Mouse (Mus musculus) spleen, adult 12 weeks (tissue): Measurements from ENCODE around the gene Fgf22.

Experiments
- DNase-seq: peaks from one replicate; pipeline ENCODE4 v3.0.0; 2022; ENCODE audit warnings: low spot score

Fgf22 gene

DNA sequence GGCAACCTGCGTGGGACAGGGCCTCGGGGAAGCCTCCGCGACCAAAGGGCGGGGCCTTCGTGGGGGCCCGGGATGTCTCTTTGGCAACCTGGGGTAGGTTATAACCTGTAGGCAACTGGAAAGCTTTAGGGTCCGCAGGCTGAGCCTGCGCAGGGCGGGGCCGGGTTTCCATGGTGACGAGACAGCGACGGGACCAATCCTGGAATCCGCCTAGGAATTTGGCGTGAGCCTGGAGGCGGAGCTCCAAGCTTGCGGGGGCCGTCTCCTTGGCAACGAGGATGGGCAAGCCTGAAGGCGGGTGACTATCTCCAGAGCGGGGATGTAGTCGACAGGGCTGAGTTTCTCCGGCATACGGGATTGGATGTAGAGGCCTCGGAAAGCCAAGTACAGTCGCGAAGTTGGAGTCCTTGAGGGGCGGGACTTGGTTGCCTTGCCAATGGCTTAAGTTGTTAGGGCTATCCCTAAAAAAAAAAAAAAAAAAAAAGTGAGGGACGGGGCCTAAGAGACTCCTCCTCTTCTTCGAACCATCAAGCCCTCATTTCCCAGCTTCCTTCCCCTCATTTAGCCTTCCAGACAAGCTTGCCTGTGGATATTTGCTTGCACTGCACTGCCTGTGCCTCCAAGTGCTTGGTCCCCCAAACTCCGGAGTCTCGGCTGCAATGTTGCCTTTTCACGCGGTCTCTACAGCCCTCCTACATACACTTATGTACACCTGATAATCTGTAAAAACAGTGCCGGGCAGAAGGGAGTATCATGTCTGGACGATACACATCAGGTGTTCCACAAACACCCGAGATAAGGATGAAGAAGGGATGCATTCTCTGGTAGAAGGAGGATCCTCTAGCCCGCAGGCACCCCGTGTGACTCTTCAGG, 12.7 kb downstream of the Fgf22 start:
- DNase-seq = no peak

GRCm38 (mm10) chr10:79768400-79768799, 13.5 kb downstream of the Fgf22 start:
- DNase-seq = peak; percentile 63

- no peak for DNase-seq
Measured at GRCm38 (mm10) chr10:79769329-79769728, 14.5 kb downstream of the Fgf22 start.

DNA sequence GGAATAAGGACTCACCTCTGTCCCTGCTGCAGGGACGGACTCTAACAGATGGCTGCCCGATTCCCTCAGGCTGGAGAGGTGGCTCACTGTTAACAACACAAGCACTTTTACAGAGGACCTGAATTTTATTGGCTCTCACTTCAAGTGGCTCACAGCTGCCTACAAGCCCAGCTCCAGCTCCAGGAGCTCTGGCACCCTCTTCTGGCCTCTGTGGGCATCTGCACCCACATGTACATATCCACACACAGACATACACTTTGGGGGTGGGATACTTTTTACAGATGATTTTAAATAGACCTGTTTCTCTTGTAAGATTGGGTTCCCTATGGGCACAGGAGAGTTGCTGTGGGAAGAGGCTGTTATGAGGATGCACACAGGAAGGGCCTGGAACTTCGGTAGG, 17.4 kb downstream of the Fgf22 start:
- no peak for DNase-seq

DNA sequence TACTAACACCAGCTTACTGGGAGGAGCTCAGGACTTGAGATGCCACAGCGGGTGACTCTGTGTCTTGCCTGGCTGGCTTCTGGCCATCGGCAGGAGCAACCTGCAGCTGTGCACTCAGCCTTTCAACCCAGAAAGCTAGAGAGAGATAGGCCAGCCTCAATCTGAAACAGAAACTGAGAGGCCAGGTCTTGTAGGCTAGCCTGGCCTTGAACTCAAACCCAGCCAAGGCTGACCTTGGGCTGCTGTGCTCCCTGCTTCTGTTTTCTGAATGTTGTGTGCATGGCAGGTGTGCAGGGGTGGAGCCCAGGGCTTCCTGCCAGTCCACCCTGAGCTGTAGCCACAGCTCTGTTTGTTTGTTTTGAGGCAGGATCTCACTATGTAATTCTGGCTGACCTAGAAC, 18.3 kb downstream of the Fgf22 start:
- DNase-seq = no peak

DNA sequence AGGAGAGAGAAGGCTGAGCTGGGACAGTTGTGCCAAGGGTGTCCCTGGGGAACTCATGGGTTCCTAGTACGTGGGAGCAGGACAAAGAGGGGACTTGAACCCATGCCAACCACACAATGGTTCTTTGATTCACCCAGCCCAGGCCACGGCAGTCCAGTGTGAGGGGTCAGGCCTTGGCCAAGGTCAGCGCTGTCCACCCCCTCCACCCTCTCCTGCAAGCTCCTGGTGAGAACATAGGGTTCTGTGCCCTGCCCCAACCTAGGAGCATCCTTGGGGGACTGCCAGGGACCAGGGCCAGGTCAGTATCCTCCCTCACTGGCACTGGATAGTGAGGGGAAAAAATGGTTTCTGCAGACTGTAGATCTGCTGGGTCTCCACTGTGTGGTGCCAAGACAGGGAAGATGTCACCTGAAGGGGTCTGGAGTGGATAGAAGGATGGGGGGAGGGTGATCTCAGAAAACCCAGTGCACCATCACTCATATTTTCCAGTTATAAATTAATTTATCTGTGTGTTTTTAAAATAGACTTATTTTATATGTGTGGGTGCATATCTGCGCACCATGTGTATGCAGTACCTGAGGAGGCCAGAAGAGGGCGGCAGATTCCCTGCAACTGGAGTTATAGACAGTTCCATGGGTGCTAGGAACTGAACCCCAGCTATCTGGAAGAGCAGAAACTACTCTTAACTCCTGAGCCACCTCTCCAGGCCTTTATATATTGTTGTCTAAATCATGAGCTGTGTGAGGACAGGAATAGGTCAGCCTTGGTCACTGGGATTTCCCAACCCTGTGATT, 19.8 kb downstream of the Fgf22 start:
- DNase-seq = no peak

GRCm38 (mm10) chr10:79777103-79777531, 22.2 kb downstream of the Fgf22 start, which contains the start of gene Fstl3:
Fstl3 (plus strand) TSS chr10:79777272.
- DNase-seq = no peak

DNA sequence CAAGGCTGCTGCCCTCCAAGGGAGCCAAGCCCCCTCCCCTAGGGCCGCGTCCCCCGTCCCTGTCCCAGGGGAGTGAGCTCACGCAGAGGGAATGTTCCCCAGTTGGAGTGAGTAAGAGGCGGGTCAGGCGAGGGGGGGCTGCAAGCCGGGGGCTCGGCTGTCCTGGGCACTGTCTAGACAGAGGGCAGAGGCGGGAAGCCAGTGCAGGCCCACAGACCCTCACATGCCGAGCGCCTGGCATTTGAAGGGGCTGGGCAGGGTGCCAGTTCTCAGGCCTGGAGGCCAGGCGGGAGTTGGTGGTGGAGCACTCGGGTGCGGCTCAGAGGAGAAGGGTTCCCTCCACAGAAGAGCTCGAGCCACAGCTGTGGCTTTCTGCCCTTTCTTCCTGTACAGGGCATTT, 23.1 kb downstream of the Fgf22 start:
- DNase-seq = no peak

GRCm38 (mm10) chr10:79779193-79779592, 24.3 kb downstream of the Fgf22 start:
- no peak for DNase-seq

DNA sequence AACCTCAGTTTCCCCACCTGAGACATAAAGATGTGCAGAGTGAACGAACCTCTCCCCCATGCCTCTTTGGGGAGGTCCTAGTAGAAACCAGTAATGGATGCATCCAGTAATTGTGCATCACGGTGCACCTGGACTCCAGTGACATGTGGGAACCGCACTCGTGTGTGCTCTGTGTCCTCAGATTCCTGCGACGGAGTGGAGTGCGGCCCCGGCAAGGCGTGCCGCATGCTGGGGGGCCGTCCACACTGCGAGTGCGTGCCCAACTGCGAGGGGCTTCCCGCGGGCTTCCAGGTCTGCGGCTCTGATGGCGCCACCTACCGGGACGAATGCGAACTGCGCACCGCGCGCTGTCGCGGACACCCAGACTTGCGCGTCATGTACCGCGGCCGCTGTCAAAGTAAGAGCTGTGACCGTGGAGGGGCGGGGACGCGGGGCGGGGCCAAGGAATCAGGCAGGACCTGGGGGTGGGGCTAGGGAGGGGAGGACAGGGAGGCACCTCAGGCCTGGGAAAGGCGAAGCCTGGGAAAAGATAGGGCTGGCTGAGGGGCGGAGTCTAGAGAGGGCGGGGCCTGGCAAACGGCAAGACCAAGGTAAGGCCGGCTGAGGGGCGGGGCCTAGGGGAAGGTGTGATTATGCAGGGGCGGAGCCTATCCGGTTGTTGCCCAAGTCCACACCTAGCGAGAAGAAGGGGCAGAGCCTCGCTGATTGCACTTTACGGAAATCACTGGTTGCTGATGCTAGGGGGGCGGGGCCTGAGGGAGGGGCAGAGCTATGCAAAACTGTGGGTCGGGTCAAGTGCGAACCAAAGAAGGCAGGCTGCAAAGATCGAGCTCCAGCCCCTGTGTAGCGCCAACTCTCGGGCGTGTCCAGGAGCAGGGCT, 25.1 kb downstream of the Fgf22 start:
- DNase-seq = peak; percentile 85

- DNase-seq = no peak
Measured at GRCm38 (mm10) chr10:79780664-79781015, 25.8 kb downstream of the Fgf22 start.

DNA sequence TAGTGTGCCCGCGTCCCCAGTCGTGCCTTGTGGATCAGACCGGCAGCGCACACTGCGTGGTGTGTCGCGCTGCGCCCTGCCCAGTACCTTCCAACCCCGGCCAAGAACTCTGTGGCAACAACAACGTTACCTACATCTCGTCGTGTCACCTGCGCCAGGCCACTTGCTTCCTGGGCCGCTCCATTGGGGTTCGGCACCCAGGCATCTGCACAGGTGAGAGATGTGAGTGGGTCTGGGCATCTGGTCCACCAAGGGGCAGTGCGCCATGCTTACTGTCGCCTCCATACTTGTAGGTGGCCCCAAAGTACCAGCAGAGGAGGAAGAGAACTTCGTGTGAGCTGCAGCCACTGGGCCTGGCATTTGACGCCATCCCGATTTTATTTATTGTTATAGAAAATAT, 26.3 kb downstream of the Fgf22 start:
- DNase-seq = no peak

DNA sequence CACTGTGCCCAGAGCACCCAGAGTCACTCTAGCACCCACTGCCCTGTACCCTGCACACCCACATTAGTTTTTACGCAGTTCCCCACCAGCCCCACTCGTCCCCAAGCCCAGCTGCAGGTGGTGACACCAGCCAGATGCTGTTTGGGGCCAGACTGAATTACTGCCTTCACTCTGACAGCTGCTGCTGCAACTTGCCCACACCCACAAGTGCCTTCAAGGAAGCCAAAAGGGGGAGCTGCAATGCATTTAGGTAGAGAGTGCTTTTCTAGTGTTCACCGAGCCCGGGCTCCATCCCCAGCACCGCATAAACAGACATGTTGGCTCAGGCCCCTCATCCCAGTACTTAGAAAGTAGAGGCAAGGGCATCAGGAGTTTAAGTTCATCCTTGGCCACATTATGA, 27.1 kb downstream of the Fgf22 start:
- DNase-seq = no peak

DNA sequence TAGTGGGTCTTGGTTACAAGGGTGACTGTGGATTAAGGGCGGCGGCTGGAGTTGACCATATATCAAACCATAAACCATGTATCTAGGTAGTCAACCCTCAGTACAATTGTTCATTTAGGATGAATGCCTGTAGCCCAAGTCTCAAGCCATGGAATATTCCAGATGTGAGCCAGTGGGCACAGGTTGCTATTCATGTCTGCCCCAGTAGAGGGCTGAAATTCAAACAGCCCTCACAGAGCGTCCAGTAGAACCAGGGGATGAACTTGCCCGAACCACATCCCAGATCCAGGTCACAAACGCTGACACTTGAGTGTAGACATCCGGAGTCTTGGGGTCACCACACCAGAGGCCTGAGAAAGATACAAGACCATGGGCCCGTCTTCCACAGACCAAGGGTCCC, 28.2 kb downstream of the Fgf22 start:
- no peak for DNase-seq

DNA sequence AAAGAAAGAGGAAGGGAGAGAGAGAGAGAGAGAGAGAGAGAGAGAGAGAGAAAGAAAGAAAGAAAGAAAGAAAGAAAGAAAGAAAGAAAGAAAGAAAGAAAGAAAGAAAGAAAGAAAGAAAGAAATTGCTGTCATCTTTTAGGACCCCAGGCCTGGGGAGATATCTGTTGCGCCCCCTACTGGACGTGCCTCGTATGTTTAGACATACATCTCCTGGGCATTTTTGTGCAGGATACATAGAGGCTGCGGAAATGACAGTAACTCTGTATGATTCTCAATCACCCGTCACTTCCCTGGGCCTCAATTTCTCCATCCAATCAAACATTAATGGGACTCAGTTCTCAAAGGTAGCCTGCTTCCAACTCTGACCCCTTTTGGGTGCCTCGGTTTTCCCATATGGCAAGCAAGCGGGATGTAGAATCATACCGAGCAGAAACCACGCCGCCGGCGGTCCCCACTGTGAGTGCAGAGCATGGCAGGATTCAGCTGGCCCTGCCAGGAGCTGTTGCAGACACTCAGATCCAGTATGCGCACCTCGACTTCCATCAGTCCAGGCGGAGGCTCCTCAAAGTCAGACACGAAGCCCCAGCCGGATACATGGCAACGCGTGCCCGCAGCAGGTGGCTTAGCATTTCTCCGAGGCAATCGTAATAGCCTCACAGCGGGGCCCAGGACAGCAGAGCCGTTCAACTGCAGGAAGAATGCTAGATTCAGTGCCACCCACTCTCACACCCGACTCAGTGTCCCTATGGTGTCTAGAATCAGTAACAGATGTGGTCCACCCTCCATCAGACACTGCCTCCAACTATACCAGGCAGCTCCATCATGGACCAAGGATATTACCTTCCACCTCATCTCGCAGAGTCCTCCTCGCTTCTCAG, 29.3 kb downstream of the Fgf22 start:
- no peak for DNase-seq

- peak; percentile 66 for DNase-seq
Measured at GRCm38 (mm10) chr10:79788386-79789158, 33.7 kb downstream of the Fgf22 start.

DNA sequence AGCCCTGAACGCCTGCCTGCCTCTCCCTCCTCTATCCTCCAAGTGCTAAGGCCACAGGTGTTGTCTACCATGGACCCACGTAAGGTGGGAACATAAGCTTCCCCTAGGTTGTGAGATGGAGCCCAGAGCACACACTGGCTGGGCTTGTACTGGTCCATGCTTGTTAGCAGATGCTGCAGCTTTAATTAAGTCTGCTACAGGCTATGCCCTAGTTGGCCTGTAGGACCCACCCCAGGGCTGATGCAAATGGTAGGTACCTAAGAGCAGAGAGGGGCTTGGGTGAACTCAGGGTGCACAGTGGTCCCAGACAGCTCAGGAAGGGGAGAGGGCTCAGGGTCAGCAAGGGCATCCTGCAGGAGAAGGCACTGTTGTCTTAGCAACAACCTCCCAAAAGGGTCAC, 34.7 kb downstream of the Fgf22 start:
- DNase-seq = no peak

GRCm38 (mm10) chr10:79790861-79791260, 36.0 kb downstream of the Fgf22 start, which contains the start of gene Prss57:
Prss57 (minus strand) TSS chr10:79790961.
- DNase-seq = no peak

DNA sequence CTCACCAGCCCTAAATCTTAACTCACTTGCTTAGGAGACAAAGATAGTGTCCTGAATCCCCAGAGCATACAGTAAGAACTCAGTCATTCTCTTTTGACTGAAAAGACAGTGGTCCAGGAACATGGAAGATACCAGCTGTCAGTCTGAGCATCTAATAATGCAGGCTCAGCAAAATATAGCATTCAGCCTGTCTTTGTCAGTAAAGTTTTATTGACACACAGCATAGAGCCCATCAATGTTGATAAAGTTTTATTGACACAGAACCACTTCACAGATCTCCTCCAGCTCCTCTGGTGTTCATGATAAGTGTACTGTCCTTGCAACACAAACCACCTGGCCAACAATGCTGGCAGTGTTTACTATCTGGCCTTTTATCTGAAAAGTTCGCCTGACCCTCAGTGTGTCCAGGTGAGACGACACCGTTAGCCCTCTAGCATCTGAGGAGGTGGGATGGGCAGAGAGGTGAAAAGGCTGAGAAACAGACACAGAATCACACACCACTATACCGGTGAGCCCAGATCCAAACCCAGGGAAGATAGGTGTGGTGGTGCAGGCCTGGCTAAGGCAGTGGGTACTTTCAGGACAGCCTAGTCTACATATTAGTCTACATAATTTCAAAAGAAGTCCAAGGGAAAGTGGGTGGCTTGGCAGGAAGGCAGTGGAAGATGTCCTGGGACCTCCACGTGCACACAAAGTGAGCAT, 37.6 kb downstream of the Fgf22 start:
- no peak for DNase-seq
